Mouse (Mus musculus): ENCODE data around the gene C1qbp.

- TF ChIP-seq CTCF (IDR thresholded peaks at IDR 0.05; ENCODE audit: extremely low read depth, insufficient read length, insufficient replicate concordance, low read depth, low read length) (no peak), POLR2A (IDR thresholded peaks at IDR 0.05; ENCODE audit: low read depth, low read length) (no peak)
These were observed 5.5 kb downstream of the C1qbp start for GRCm38 (mm10) chr11:70977293-70977692.

All from small intestine, adult 2 months (tissue).